Mouse (Mus musculus): ENCODE measurements around the gene Clhc1. TPM values are rescaled to one million over a fixed set of nuclear protein-coding genes. Genes with fewer than 3 reads are reported as not detected.

Clhc1 gene
- total RNA-seq, 2 experiments from 2014 or later = not detected

Other genes starting within 250 kb of the Clhc1 start
- 10 to 100 TPM; 12.9 to 13.5 TPM for gene Ccdc88a, start 174.3 kb upstream of the Clhc1 start, total RNA-seq (2021)
- 10 to 100 TPM; 19.8 to 21.1 TPM for gene Prorsd1, start 32.9 kb upstream of the Clhc1 start, total RNA-seq (2021)
- gene Mtif2, start 21.5 kb upstream of the Clhc1 start, total RNA-seq (2021) = 10 to 100 TPM; 60.5 to 62.2 TPM
- gene Rps27a, start 159 bp downstream of the Clhc1 start, total RNA-seq (2021) = 100 to 1,000 TPM; 465 to 510 TPM
- gene Rtn4, start 145.0 kb downstream of the Clhc1 start, total RNA-seq (2021) = 100 to 1,000 TPM; 113 to 115 TPM